Mouse (Mus musculus) layer of hippocampus, postnatal 36 days (tissue): ENCODE measurements at regions not wholly inside any gene's neighbourhood (a gene's known extent, or its start where the extent isn't known, plus 50 kb on each side); places are given as distances from the start of the nearest gene placed in this dataset.

Experiments used
- DNase-seq, 2 experiments: peaks; one replicate each; pipeline ENCODE4 v3.0.0; 2022

GRCm38 (mm10) chr17:54065187-54065795 is 74.8 kb upstream of the Sult1c1 start:
- no peak for DNase-seq

GRCm38 (mm10) chr17:54061280-54061679 is 70.8 kb upstream of the Sult1c1 start:
- peak in 1 of 2 experiments; percentile 5 for DNase-seq
